Mouse (Mus musculus) adrenal gland (tissue): Measurements from ENCODE around the gene Gm5447.

Source experiments
- intact Hi-C: fragments of 180-260 bp; cut with DNase I; formaldehyde crosslinking; loops from one replicate; pipeline ENCODE4 v1.15.1; 2025
- long read RNA-seq, 2 experiments: library from polyadenylated mRNA; unstranded; transcript quantifications; one replicate each; pipeline ENCODE4 v2.0.0; 2020; ENCODE audit warnings: borderline replicate concordance in 1 of 2; ENCODE audit not compliant: insufficient replicate concordance in 1 of 2

The Gm5447 gene
- long read RNA-seq, experiment 1, result 0 reads
- long read RNA-seq, experiment 2, result 0 reads

GRCm38 (mm10) chr13:30973501-30974246 lies at the start of gene Gm5447, which contains the start of gene Exoc2:
Gene Gm5447 (plus strand): TSS chr13:30974204.
Gene Exoc2 (minus strand): TSS chr13:30974093.
- intact Hi-C loops, result no loop called here

- intact Hi-C loops, result no loop called here
These were observed 49.7 kb upstream of the Gm5447 start for GRCm38 (mm10) chr13:30924269-30924668.

GRCm38 (mm10) chr13:30929119-30929518 lies 44.9 kb upstream of the Gm5447 start:
- intact Hi-C loops, result no loop called here

GRCm38 (mm10) chr13:30931613-30932012 lies 42.4 kb upstream of the Gm5447 start:
- intact Hi-C loops, result no loop called here

- intact Hi-C loops, result no loop called here
These were observed 41.0 kb upstream of the Gm5447 start for GRCm38 (mm10) chr13:30932972-30933371.

GRCm38 (mm10) chr13:30945788-30946187 lies 28.2 kb upstream of the Gm5447 start:
- intact Hi-C loops, result no loop called here

GRCm38 (mm10) chr13:30947129-30947528 lies 26.9 kb upstream of the Gm5447 start:
- intact Hi-C loops, result no loop called here

- intact Hi-C loops, result no loop called here
These were observed 26.5 kb upstream of the Gm5447 start, which contains the start of gene Hus1b for GRCm38 (mm10) chr13:30947540-30947939. Gene Hus1b (minus strand): TSS chr13:30947759.

GRCm38 (mm10) chr13:30949181-30949580 lies 24.8 kb upstream of the Gm5447 start:
- intact Hi-C loops, result no loop called here

GRCm38 (mm10) chr13:30952044-30952443 lies 22.0 kb upstream of the Gm5447 start:
- intact Hi-C loops, result no loop called here

- intact Hi-C loops, result no loop called here
These were observed 20.4 kb upstream of the Gm5447 start for GRCm38 (mm10) chr13:30953580-30953979.

GRCm38 (mm10) chr13:30960714-30961113 lies 13.3 kb upstream of the Gm5447 start:
- intact Hi-C loops, result no loop called here

GRCm38 (mm10) chr13:30961932-30962331 lies 12.1 kb upstream of the Gm5447 start:
- intact Hi-C loops, result no loop called here

GRCm38 (mm10) chr13:30966507-30966911 lies 7.5 kb upstream of the Gm5447 start:
- intact Hi-C loops, result no loop called here

GRCm38 (mm10) chr13:30968311-30968710 lies 5.7 kb upstream of the Gm5447 start:
- intact Hi-C loops, result no loop called here

- intact Hi-C loops, result no loop called here
These were observed 3.0 kb upstream of the Gm5447 start for GRCm38 (mm10) chr13:30971047-30971446.

- intact Hi-C loops, result no loop called here
These were observed 1.9 kb upstream of the Gm5447 start for GRCm38 (mm10) chr13:30972102-30972501.

- intact Hi-C loops, result no loop called here
These were observed 235 bp downstream of the Gm5447 start for GRCm38 (mm10) chr13:30974247-30974630.

GRCm38 (mm10) chr13:30976536-30977084 lies 2.6 kb downstream of the Gm5447 start:
- intact Hi-C loops, result no loop called here

- intact Hi-C loops, result no loop called here
These were observed 4.2 kb downstream of the Gm5447 start for GRCm38 (mm10) chr13:30978224-30978623.

- intact Hi-C loops, result loop anchor here (2.0 to 5.0 kb wide), 2 partner anchors 93 to 414 kb away; no protein-coding TSS in a partner anchor
These were observed 7.7 kb downstream of the Gm5447 start for GRCm38 (mm10) chr13:30981666-30982065.

GRCm38 (mm10) chr13:30985275-30985597 lies 11.2 kb downstream of the Gm5447 start:
- intact Hi-C loops, result loop anchor here (5.0 kb wide), 2 partner anchors 83 to 672 kb away; no protein-coding TSS in a partner anchor
